Mouse (Mus musculus): ENCODE measurements around the gene Pex5l.

- TF ChIP-seq POLR2A (IDR thresholded peaks at IDR 0.05; ENCODE audit: borderline replicate concordance, extremely low read depth, low read depth, low read length) (no peak), CTCF (IDR thresholded peaks at IDR 0.05; ENCODE audit: insufficient read depth, low read length) (no peak)
Measured at GRCm38 (mm10) chr3:33081793-33082192, 61.3 kb downstream of the Pex5l start.
